Mouse (Mus musculus): ENCODE data around the gene St8sia2. TPM values are rescaled to one million over a fixed set of nuclear protein-coding genes. Genes with fewer than 3 reads are reported as not detected.

The St8sia2 gene
- under 1 TPM; 0.06 to 0.73 TPM for polyA plus RNA-seq (2017; shearing (Covaris generic))

DNA sequence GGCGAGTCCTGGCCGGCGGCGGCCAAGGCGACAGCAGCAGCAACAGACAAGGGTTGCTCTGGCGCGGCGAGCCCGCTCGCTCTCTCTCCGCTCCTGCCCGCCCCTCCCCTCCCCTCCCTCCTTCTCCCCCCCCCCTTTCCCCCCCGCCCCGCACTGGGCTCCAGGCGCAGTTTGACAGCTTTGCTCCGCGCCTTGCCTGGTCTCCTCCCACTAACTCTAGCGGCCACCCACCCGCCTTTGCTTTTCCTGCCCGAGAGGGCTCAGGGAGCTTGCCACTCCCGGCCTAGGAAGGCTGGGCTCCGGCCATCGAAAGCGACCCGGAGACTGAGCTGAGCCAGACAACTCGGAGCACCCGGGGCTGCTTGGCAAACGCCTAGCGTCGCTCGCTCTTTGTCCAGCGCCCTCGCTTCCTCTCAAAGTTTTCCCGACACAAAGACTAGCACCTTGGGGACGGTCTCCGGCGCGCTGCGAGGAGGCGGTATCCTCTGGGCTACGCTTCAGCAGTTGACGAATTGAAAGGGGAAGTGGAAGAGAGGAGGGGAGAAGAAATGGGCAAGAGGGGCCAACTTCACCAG is at the start of gene St8sia2:
Gene St8sia2, minus strand, starts transcription at position 90 of the 575 bp plus-strand sequence.

Measured in inflammation-experienced regulatory T-cells (primary cell).